Mouse (Mus musculus) limb, embryonic 14.5 days (tissue): ENCODE data around the gene Daam2. TPM values are rescaled to one million over a fixed set of nuclear protein-coding genes. Genes with fewer than 3 reads are reported as not detected.

ENCODE experiments used
- ATAC-seq: fragments of 200-750 bp; cut with Nextera tagmentation; 2 replicates; pipeline ENCODE4 v1.8.0; 2017; ENCODE audit warnings: low read depth, moderate number of reproducible peaks, moderate TSS enrichment; ENCODE audit not compliant: low FRiP score
- DNase-seq: peaks from one replicate; pipeline ENCODE4 v3.0.0-alpha.2; 2015; ENCODE audit warnings: low spot score
- H3K27ac ChIP-seq: fragments of 300-500 bp; sonication (generic); replicated peaks from 2 replicates; pipeline ENCODE4 v1.5.1; 2014; ENCODE audit warnings: low read depth, mild to moderate bottlenecking, low read length, moderate library complexity, mixed read lengths
- H3K27me3 ChIP-seq: fragments of 300-500 bp; sonication (generic); 2 replicates; pipeline ENCODE4 v1.6.1; 2014; ENCODE audit warnings: low read length, mixed read lengths; ENCODE audit not compliant: control insufficient read depth, insufficient read depth
- H3K36me3 ChIP-seq: fragments of 300-500 bp; sonication (generic); 2 replicates; pipeline ENCODE4 v1.6.1; 2014; ENCODE audit warnings: mild to moderate bottlenecking, low read length, moderate library complexity, mixed read lengths; ENCODE audit not compliant: control insufficient read depth, insufficient read depth
- H3K4me1 ChIP-seq: fragments of 300-500 bp; sonication (generic); 2 replicates; pipeline ENCODE4 v1.6.1; 2014; ENCODE audit warnings: antibody characterized with exemption, low read length, mixed read lengths; ENCODE audit not compliant: control insufficient read depth, insufficient read depth
- H3K4me2 ChIP-seq: fragments of 300-500 bp; sonication (generic); replicated peaks from 2 replicates; pipeline ENCODE4 v1.6.1; 2014; ENCODE audit warnings: low read depth, mild to moderate bottlenecking, low read length, moderate library complexity; ENCODE audit not compliant: severe bottlenecking
- H3K4me3 ChIP-seq: fragments of 300-500 bp; sonication (generic); replicated peaks from 2 replicates; pipeline ENCODE4 v1.5.1; 2014; ENCODE audit warnings: low read length
- H3K9ac ChIP-seq: fragments of 300-500 bp; sonication (generic); 2 replicates; pipeline ENCODE4 v1.6.1; 2014; ENCODE audit warnings: mild to moderate bottlenecking, low read depth, low read length, moderate library complexity; ENCODE audit not compliant: severe bottlenecking
- H3K9me3 ChIP-seq: fragments of 300-500 bp; sonication (generic); 2 replicates; pipeline ENCODE4 v1.6.1; 2016; ENCODE audit warnings: low read length; ENCODE audit not compliant: control insufficient read depth
- POLR2A ChIP-seq: fragments of 200-500 bp; IDR thresholded peaks from 2 replicates; pipeline ENCODE4 v1.8.0; 2012; ENCODE audit warnings: inconsistent platforms, mild to moderate bottlenecking, moderate library complexity, borderline replicate concordance; ENCODE audit not compliant: insufficient read depth, insufficient read length; ENCODE audit errors: extremely low read depth
- WGBS: fragments of 180-500 bp; shearing (Covaris S2); extraction: QIAGEN DNeasy Blood & Tissue Kit; methylation state at CpG from one replicate; pipeline ENCODE4 v1.1.7; 2014; 5-methylcytosine and 5-hydroxymethylcytosine counted together
- polyA plus RNA-seq, 2 experiments: library from polyadenylated mRNA; depleted of rRNA in 1 of 2; stranded (reverse) in 1 of 2; unstranded in 1 of 2; fragments of >200 nt; fragmentation: Nextera tagmentation in 1 of 2; extraction: Ambion mirVana in 1 of 2; gene quantifications; 2 replicates each; pipeline versions ENCODE4 v1.2.1 to v1.2.3; 2012 to 2014

Daam2 gene
- polyA plus RNA-seq, 2 experiments, result 8.7 to 30.0 TPM

- ATAC-seq (peak; percentile 26; the same call in 1 of the 2 replicates), DNase-seq (no peak)
- no peaks in the 10 kb centered on the region for H3K9me3 ChIP-seq
- H3K4me3 ChIP-seq, result no peak overlapping the region
- no peak overlapping the region for H3K27ac ChIP-seq
- no peak overlapping the region for H3K9ac ChIP-seq
- no peak overlapping the region for H3K4me2 ChIP-seq
- H3K27me3 ChIP-seq, result no peaks in the 10 kb centered on the region
- peaks cover 6% of the 10 kb centered on the region for H3K4me1 ChIP-seq
- WGBS, result 12% methylated on average over 11 of the region's 11 CpGs
- H3K36me3 ChIP-seq, result no peaks in the 10 kb centered on the region
- no peak for TF ChIP-seq POLR2A
Measured at GRCm38 (mm10) chr17:49582471-49582870, 18.3 kb upstream of the Daam2 start.

DNA sequence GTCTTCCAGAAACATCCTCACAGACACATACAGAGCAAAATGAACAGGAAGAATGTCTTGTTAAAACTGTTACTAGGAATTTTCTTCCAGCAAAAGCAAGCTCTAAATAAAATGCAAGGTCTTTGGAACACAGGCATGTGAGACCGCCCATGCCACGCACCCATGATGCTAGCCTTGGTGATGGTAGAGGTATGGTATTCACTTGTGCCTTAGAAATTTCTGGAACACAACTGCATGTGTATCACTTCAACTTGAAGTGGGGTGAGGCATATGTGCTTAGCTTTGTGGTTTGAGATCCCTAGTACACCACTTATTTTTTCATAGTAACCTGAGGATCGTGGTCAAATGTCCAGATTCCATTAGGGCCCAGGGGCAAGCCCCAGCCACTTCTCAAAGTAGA is 13.2 kb upstream of the Daam2 start:
- no peak overlapping the region for H3K4me3 ChIP-seq
- no peaks in the 10 kb centered on the region for H3K36me3 ChIP-seq
- TF ChIP-seq POLR2A, result no peak
- no peaks in the 10 kb centered on the region for H3K9me3 ChIP-seq
- ATAC-seq (no peak), DNase-seq (no peak)
- H3K27ac ChIP-seq, result no peak overlapping the region
- no peaks in the 10 kb centered on the region for H3K27me3 ChIP-seq
- H3K9ac ChIP-seq, result no peak overlapping the region
- H3K4me2 ChIP-seq, result no peak overlapping the region
- H3K4me1 ChIP-seq, result peaks cover under 1% of the 10 kb centered on the region; the same call in 1 of the 2 replicates
- 92% methylated on average over 3 of the region's 3 CpGs for WGBS

DNA sequence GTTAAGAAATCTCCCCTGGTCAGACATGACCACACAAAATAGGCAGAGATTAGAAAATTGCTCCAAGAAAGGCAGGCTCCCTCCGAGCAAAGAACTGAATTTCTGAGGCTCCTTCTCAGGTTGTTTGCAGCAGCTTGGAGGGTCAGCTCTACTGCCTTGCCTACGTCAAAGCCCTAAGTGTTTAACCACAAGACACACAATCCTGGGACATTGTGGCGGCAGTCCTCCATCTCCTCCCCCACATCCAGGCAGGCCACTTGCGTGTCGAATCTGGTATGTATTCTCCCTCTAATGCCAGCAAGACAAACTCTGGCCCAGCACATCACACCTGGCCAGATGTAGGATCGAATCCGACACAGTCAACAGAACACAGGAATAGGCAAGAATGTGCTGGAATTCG is 4.6 kb upstream of the Daam2 start:
- no peak overlapping the region for H3K9ac ChIP-seq
- no peak for TF ChIP-seq POLR2A
- DNase-seq, result no peak
- H3K36me3 ChIP-seq, result no peaks in the 10 kb centered on the region
- no peak overlapping the region for H3K4me2 ChIP-seq
- H3K4me1 ChIP-seq, result peaks cover 6% of the 10 kb centered on the region
- no peak overlapping the region for H3K4me3 ChIP-seq
- 61% methylated on average over 8 of the region's 8 CpGs for WGBS
- no peaks in the 10 kb centered on the region for H3K27me3 ChIP-seq
- no peaks in the 10 kb centered on the region for H3K9me3 ChIP-seq
- no peak for ATAC-seq
- H3K27ac ChIP-seq, result no peak overlapping the region

- Histone ChIP-seq H3K9me3 (no peaks in the 10 kb centered on the region), H3K9ac (peak overlapping the region; percentile 77), H3K36me3 (no peaks in the 10 kb centered on the region), H3K4me3 (peak overlapping the region; percentile 60), H3K27ac (peak overlapping the region; percentile 93), H3K4me2 (peak overlapping the region; percentile 84), H3K27me3 (no peaks in the 10 kb centered on the region), H3K4me1 (peaks cover 17% of the 10 kb centered on the region)
- WGBS, result 22% methylated on average over 3 of the region's 3 CpGs
- ATAC-seq (no peak), DNase-seq (no peak)
- no peak for TF ChIP-seq POLR2A
Measured at GRCm38 (mm10) chr17:49564489-49564888, 346 bp upstream of the Daam2 start.

DNA sequence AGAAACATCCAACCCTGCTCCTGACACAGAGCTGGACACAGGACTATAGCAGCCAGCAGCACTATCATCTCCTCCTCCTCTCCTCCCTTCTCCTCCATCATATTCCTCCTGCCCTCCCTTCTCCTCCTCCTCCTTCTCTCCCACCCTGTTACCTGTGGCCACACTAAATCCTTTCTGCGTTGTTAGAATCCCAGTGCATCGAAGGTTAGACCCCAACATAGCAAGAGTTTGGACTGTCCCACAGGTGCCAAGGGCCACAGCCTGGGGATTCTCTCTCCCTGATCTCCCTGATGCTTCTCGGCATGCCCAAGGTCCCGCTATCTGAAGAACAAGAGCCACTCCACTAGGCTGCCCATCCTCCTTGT is 745 bp downstream of the Daam2 start:
- H3K4me2 ChIP-seq, result peak overlapping the region; percentile 84
- WGBS, result 14% methylated on average over 4 of the region's 4 CpGs
- H3K4me1 ChIP-seq, result peaks cover 17% of the 10 kb centered on the region
- ATAC-seq (peak; percentile 34; the same call in 1 of the 2 replicates), DNase-seq (no peak)
- H3K4me3 ChIP-seq, result peak overlapping the region; percentile 60
- H3K36me3 ChIP-seq, result no peaks in the 10 kb centered on the region
- no peaks in the 10 kb centered on the region for H3K27me3 ChIP-seq
- no peaks in the 10 kb centered on the region for H3K9me3 ChIP-seq
- TF ChIP-seq POLR2A, result no peak
- H3K9ac ChIP-seq, result peak overlapping the region; percentile 77
- peak overlapping the region; percentile 93 for H3K27ac ChIP-seq
